Mouse (Mus musculus): ENCODE measurements at regions not wholly inside any gene's neighbourhood (a gene's known extent, or its start where the extent isn't known, plus 50 kb on each side); places are given as distances from the start of the nearest gene placed in this dataset.

DNA sequence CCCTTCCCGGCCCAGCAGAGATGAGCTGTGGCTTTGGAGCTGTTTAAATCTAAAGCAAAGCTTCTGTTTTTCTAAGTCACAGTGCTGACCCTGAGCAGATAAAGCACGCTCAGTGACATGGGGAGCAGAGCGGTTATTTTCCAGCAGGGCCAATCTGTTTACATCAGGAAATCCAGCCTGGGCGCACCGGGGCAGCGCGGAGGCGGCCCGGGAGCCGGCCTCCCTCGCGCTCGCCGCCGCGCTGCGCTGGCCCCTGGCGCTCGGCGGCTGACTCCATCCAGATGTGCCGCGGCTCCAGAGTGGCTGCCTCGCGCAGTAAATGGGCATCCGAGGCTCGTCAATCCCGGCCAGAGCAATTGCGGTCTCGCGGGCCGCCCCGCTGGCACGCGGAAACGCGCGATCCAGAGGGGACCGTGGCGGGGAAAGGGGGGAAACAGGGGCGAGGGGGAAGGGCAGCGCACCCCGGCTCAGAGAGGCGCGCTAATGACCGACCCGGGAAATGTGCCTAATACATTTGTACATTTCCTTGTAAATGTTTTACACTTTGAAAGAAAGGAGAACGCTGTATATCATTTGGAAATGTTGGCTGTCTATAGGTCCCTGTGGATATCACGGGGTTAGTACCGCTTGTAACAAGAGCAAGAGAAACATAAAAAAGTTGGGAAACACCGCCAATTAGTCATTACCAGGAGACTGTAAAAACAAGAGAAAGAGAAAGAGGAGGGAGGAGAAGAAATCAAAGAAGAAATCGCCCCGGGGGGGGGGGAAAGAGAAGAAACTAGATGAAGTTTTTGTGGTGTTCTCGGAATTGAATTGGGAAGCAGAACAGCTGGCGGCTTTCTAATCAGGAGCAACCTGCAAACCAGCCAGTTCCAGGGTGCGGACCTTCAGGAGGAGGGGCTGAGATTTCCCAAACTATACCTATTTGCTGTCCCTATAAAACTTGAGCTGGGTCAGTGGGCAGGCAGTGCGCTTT, 178.6 kb downstream of the Efcab1 start:
- Histone ChIP-seq H3K4me1 (ENCODE audit: control insufficient read depth, insufficient read depth, low read length) (no peaks in the 10 kb centered on the region), H3K27ac (ENCODE audit: insufficient read depth, low read length) (no peak overlapping the region), H3K4me3 (ENCODE audit: insufficient read depth, low read length) (peak overlapping the region; percentile 34)
- TF ChIP-seq CTCF (IDR thresholded peaks at IDR 0.05; ENCODE audit: extremely low read depth, insufficient read depth, low read length) = no peak
- no peak for TF ChIP-seq POLR2A (IDR thresholded peaks at IDR 0.05; ENCODE audit: extremely low read depth, insufficient read depth, low read length)

DNA sequence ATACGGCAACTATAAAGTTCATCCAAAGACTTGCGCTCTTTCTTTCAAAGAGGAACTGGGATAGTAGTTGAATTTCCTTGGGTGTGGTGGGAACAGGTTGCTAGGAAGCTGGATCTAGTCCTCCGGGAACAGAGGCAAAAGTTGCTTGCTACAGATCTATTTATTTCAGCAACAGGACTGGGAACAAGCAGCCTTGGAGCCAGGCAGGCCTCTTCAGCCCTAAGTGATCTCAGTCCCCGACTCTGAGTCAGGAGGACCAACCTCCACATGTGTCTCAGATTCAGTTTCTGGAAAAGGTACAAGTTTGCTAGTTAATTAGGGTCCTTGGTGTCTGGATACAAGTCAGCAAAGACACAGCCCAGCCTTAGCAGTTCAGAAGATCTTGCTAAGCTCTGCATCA, 180.2 kb downstream of the Efcab1 start:
- no peak overlapping the region for H3K4me3 ChIP-seq (ENCODE audit: insufficient read depth, low read length)
- no peak overlapping the region for H3K27ac ChIP-seq (ENCODE audit: insufficient read depth, low read length)
- H3K4me1 ChIP-seq (ENCODE audit: control insufficient read depth, insufficient read depth, low read length) = no peaks in the 10 kb centered on the region
- TF ChIP-seq CTCF (IDR thresholded peaks at IDR 0.05; ENCODE audit: extremely low read depth, insufficient read depth, low read length) = no peak
- no peak for TF ChIP-seq POLR2A (IDR thresholded peaks at IDR 0.05; ENCODE audit: extremely low read depth, insufficient read depth, low read length)

DNA sequence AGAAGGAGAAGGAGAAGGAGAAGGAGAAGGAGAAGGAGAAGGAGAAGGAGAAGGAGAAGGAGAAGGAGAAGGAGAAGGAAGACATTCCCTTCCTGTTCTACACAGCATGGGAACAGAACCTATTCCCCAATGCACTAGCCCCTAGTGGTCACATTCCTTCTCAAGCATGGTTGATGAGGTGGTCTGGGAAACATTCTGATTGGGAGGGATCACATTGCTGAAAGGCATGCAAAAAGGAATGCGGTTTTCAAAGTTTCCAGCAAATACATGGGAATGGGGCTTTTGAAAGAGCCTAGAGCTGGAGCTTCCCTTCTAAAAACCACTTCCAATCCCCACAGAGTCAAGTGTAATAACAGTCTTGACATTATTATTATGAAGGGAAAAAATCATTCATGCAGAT, 197.5 kb downstream of the Efcab1 start:
- no peak for TF ChIP-seq POLR2A (IDR thresholded peaks at IDR 0.05; ENCODE audit: extremely low read depth, insufficient read depth, low read length)
- no peak for TF ChIP-seq CTCF (IDR thresholded peaks at IDR 0.05; ENCODE audit: extremely low read depth, insufficient read depth, low read length)
- H3K27ac ChIP-seq (ENCODE audit: insufficient read depth, low read length) = no peak overlapping the region
- no peaks in the 10 kb centered on the region for H3K4me1 ChIP-seq (ENCODE audit: control insufficient read depth, insufficient read depth, low read length)
- no peak overlapping the region for H3K4me3 ChIP-seq (ENCODE audit: insufficient read depth, low read length)

DNA sequence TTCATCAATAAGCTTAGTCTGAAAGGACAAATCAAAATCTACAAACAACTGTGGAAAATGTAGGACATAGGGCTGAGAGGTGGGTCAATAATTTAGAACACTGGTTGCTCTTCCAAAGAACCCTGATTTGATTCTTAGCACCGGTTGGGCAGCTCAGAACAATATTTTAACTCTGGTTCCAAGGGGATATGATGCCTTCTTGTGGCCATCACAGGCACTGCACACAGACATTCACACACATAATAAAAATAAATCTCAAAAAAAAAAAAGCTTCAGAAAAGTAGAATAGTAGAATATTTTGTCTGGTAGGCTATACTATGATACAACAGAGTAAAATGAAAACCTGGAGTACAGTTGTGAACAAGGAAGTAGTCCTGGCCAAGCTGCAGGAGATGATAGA, 200.8 kb downstream of the Efcab1 start:
- H3K4me3 ChIP-seq (ENCODE audit: insufficient read depth, low read length) = no peak overlapping the region
- TF ChIP-seq CTCF (IDR thresholded peaks at IDR 0.05; ENCODE audit: extremely low read depth, insufficient read depth, low read length) = no peak
- no peak for TF ChIP-seq POLR2A (IDR thresholded peaks at IDR 0.05; ENCODE audit: extremely low read depth, insufficient read depth, low read length)
- no peaks in the 10 kb centered on the region for H3K4me1 ChIP-seq (ENCODE audit: control insufficient read depth, insufficient read depth, low read length)
- H3K27ac ChIP-seq (ENCODE audit: insufficient read depth, low read length) = no peak overlapping the region

DNA sequence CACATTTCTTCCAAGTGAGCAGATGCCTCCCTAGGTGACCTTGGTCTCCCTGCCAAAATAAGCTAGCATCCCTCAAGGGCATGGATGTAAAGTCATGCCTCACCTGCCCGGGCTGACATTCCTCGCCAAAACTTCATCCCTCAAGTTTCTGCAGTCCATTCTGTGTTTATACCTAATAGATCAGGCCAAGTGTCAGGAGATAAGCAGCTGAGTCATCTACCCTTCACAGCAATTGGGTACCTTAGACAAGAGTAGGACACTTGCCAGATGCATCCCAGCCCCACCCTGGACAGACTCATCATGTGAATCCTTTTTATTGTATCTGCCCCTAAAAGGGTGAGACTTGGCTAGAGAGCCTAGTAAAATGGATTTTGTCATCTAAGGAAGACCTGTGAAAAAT, 204.1 kb upstream of the Gm21897 start:
- TF ChIP-seq CTCF (IDR thresholded peaks at IDR 0.05; ENCODE audit: extremely low read depth, insufficient read depth, low read length) = no peak
- no peak for TF ChIP-seq POLR2A (IDR thresholded peaks at IDR 0.05; ENCODE audit: extremely low read depth, insufficient read depth, low read length)
- H3K4me1 ChIP-seq (ENCODE audit: control insufficient read depth, insufficient read depth, low read length) = no peaks in the 10 kb centered on the region
- H3K4me3 ChIP-seq (ENCODE audit: insufficient read depth, low read length) = no peak overlapping the region
- H3K27ac ChIP-seq (ENCODE audit: insufficient read depth, low read length) = no peak overlapping the region

DNA sequence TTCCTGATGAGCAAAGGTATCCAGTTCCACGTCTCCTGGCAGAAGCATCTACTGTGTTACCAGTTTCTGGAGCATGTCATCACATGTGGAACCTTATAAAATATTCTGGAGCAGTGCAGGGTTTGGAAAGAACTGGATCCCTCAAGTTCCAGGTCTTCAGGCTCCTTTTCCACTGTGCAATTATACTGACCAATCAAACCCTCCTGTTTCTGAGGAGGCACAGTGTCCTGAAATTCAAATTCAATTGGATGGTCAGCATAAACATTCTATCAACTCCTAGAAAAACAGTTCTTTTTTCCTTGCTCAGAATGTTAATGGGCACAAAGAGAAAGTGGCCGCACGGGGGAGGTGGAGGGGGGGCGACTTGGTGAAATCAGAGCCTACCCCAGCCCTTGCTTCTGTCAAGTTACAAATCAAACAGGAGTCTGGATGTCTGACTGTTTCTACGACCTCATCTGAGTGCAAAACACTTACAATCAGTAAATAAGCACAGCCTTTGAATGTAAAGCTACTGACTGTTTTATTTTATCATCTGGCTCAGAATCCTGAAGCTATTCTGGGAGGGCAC, 203.2 kb upstream of the Gm21897 start:
- H3K4me3 ChIP-seq (ENCODE audit: insufficient read depth, low read length) = no peak overlapping the region
- no peaks in the 10 kb centered on the region for H3K4me1 ChIP-seq (ENCODE audit: control insufficient read depth, insufficient read depth, low read length)
- no peak for TF ChIP-seq POLR2A (IDR thresholded peaks at IDR 0.05; ENCODE audit: extremely low read depth, insufficient read depth, low read length)
- H3K27ac ChIP-seq (ENCODE audit: insufficient read depth, low read length) = no peak overlapping the region

DNA sequence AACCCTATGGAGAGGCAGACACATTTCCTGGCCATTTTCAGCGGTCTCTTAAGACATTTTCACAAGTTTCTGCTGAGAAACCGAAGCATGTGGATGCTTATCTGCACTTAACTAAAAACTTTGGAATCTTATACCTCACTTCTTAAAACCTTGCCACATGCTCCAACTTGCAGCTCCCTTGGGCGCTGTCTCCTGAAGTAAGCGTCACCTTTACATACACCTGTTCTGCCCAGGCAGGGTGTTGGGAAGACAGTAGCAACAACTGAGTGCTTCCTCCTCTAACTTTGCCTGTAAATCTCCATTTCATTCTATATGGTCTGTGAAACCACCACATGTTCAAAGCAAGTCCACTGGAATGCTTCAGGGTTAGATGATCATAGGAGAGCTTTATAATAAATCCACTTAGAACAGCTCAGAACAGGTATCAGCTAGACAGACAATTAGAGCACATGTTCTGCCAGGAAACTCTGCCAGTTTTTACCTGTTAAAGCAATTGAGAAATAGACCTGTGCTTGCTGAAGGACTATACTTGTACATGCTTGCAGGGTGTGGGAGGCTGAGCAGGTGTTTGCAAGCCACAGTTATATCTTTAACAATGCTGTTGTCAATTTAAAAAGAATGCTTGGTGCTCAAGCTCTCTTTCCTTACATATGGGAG, 202.6 kb upstream of the Gm21897 start:
- H3K27ac ChIP-seq (ENCODE audit: insufficient read depth, low read length) = no peak overlapping the region
- TF ChIP-seq CTCF (IDR thresholded peaks at IDR 0.05; ENCODE audit: extremely low read depth, insufficient read depth, low read length) = no peak
- no peak for TF ChIP-seq POLR2A (IDR thresholded peaks at IDR 0.05; ENCODE audit: extremely low read depth, insufficient read depth, low read length)
- H3K4me1 ChIP-seq (ENCODE audit: control insufficient read depth, insufficient read depth, low read length) = no peaks in the 10 kb centered on the region
- H3K4me3 ChIP-seq (ENCODE audit: insufficient read depth, low read length) = no peak overlapping the region

DNA sequence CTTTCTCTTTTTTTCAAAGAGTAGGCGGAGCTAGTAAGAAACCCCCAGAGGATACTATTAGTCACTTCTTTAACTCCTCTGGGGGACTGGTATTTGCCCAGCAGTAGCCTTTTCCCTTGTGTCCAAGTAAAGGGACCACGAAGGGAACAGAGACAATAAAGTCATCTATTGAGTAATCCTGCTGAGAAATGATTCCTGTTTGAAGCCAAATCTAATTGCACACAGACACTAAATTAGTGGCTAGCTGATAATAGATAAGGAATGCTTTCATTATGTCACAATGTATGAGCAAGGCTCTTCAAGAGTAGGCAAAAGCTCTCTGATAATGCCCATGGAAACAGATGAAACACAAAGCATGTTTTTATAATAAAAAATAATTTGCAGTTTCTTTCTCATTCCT, 201.9 kb upstream of the Gm21897 start:
- no peak overlapping the region for H3K4me3 ChIP-seq (ENCODE audit: insufficient read depth, low read length)
- TF ChIP-seq CTCF (IDR thresholded peaks at IDR 0.05; ENCODE audit: extremely low read depth, insufficient read depth, low read length) (no peak), POLR2A (IDR thresholded peaks at IDR 0.05; ENCODE audit: extremely low read depth, insufficient read depth, low read length) (no peak)
- no peaks in the 10 kb centered on the region for H3K4me1 ChIP-seq (ENCODE audit: control insufficient read depth, insufficient read depth, low read length)
- no peak overlapping the region for H3K27ac ChIP-seq (ENCODE audit: insufficient read depth, low read length)

DNA sequence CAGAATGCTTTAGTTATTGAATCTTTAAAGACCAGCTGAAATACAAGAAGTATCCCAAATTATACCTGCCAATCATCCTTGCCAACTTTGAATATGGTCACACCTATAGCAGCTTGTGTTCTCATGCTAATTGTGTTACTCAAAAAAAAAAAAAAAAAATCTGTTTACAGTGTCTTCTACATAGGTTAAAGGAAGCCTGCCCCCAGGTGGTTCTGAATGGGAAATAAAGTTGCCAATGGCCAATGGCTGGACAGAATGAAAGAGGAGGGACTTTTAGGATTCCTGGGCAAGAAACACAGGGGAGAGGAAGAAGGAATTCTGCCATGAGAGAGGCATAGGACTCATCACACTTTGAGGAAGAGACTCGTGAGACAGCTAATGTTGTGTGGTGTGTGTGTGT, 197.5 kb upstream of the Gm21897 start:
- no peak for TF ChIP-seq CTCF (IDR thresholded peaks at IDR 0.05; ENCODE audit: extremely low read depth, insufficient read depth, low read length)
- no peak for TF ChIP-seq POLR2A (IDR thresholded peaks at IDR 0.05; ENCODE audit: extremely low read depth, insufficient read depth, low read length)
- no peak overlapping the region for H3K4me3 ChIP-seq (ENCODE audit: insufficient read depth, low read length)
- H3K4me1 ChIP-seq (ENCODE audit: control insufficient read depth, insufficient read depth, low read length) = no peaks in the 10 kb centered on the region
- no peak overlapping the region for H3K27ac ChIP-seq (ENCODE audit: insufficient read depth, low read length)
